Mouse (Mus musculus) heart, adult 2 months (tissue): Measurements from ENCODE around the gene Npdc1. TPM values are rescaled to one million over a fixed set of nuclear protein-coding genes. Genes with fewer than 3 reads are reported as not detected.

Experiments used
- DNase-seq, 2 experiments: peaks; one replicate each; pipeline ENCODE4 v3.0.0; 2021
- H3K27ac ChIP-seq: fragments of 200-600 bp; 2 replicates; pipeline ENCODE4 v1.8.1; 2022
- H3K27me3 ChIP-seq: fragments of 200-500 bp; 2 replicates; pipeline ENCODE4 v1.6.1; 2012; ENCODE audit warnings: mild to moderate bottlenecking, low read length, inconsistent platforms, mixed read lengths; ENCODE audit not compliant: control insufficient read depth, insufficient read depth
- H3K36me3 ChIP-seq: fragments of 200-500 bp; 2 replicates; pipeline ENCODE4 v1.6.1; 2012; ENCODE audit warnings: low read length, inconsistent platforms; ENCODE audit not compliant: control insufficient read depth, insufficient read depth
- H3K4me1 ChIP-seq: fragments of 200-500 bp; 2 replicates; pipeline ENCODE4 v1.6.1; 2011; ENCODE audit warnings: low read length; ENCODE audit not compliant: control insufficient read depth, insufficient read depth
- H3K4me3 ChIP-seq: fragments of 200-600 bp; 2 replicates; pipeline ENCODE4 v1.8.1; 2022
- H3K79me2 ChIP-seq: fragments of 200-500 bp; replicated peaks from 2 replicates; pipeline ENCODE4 v1.6.1; 2012; ENCODE audit warnings: mild to moderate bottlenecking, inconsistent platforms, low read length, moderate library complexity, mixed read lengths; ENCODE audit not compliant: control insufficient read depth, insufficient read depth
- H3K9ac ChIP-seq: fragments of 200-500 bp; 2 replicates; pipeline ENCODE4 v1.6.1; 2012; ENCODE audit warnings: low read depth, mild to moderate bottlenecking, control low read depth, inconsistent platforms, low read length, mixed read lengths
- CTCF ChIP-seq: fragments of 200-600 bp; IDR thresholded peaks from 2 replicates; pipeline ENCODE4 v1.8.1; 2022; ENCODE audit warnings: antibody characterized with exemption, mild to moderate bottlenecking, moderate library complexity
- EP300 ChIP-seq: fragments of 200-500 bp; IDR thresholded peaks from 2 replicates; pipeline ENCODE4 v1.6.1; 2011; ENCODE audit warnings: low read depth, low read length, control low read depth; ENCODE audit not compliant: insufficient read depth
- POLR2A ChIP-seq: fragments of 200-500 bp; IDR thresholded peaks from 2 replicates; pipeline ENCODE4 v1.6.1; 2011; ENCODE audit warnings: mild to moderate bottlenecking, low read depth, low read length, control low read depth; ENCODE audit not compliant: insufficient read depth
- WGBS: fragments of 180-500 bp; shearing (Covaris S2); methylation state at CpG from one replicate; pipeline ENCODE4 v1.1.7; 2018; 5-methylcytosine and 5-hydroxymethylcytosine counted together
- intact Hi-C: fragments of 180-260 bp; cut with DNase I; formaldehyde crosslinking; loops from one replicate; pipeline ENCODE4 v1.15.1; 2025
- polyA plus RNA-seq: library from polyadenylated mRNA; depleted of rRNA; stranded (reverse); fragments of >200 nt; gene quantifications from 2 replicates; pipeline ENCODE4 v1.2.3, GENCODE M21; 2012
- total RNA-seq, 2 experiments: library from RNA; stranded (reverse); gene quantifications; 2 replicates each; pipeline ENCODE4 v1.2.3; 2021

Npdc1 gene
- total and polyA plus RNA-seq, 3 experiments = 21.3 to 47.8 (median 30.4) TPM

GRCm38 (mm10) chr2:25359848-25360247 lies 39.3 kb upstream of the Npdc1 start:
- Histone ChIP-seq H3K79me2 (no peaks in the 10 kb centered on the region), H3K27ac (no peak overlapping the region), H3K9ac (no peak overlapping the region), H3K36me3 (no peaks in the 10 kb centered on the region), H3K4me1 (peaks cover 3% of the 10 kb centered on the region), H3K27me3 (no peaks in the 10 kb centered on the region), H3K4me3 (no peak overlapping the region)
- WGBS = 72% methylated on average over 4 of the region's 4 CpGs
- TF ChIP-seq CTCF (no peak), EP300 (no peak), POLR2A (no peak)
- intact Hi-C loops = no loop called here
- no peak for DNase-seq

DNA sequence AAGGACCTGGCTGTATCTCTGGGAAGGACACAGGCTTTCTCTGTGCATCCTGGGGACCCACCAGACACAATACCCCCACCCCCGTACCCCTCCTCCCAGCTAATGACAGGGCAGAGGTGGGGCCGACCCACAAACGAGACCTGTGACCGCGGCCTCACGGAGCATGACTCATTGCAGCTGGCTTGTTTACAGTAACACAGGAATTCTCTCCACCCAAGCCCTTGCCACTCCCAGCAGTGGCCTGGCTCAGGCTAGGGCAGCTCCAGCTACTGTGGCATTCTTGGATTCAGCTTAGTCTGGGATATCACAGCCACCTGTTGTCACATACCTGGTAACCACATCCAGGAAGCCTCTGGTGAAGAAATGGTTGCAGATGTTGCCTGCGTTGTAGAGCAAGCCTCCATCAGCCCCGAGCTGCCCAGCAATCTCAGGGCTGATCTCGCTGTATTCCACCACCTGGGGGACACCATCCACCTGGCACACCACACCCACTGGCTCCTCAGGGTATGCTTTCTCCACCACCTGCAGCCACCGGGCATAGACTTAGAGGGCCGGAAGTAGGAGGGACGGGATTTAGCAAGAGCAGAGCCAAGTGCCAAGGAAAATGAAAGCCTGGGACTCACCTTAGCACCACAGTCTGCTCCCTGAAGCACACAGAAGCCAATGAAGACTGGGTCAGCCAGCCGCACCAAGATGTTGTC lies 35.5 kb upstream of the Npdc1 start:
- no peak overlapping the region for H3K27ac ChIP-seq
- WGBS = 71% methylated on average over 13 of the region's 13 CpGs
- intact Hi-C loops = no loop called here
- H3K79me2 ChIP-seq = no peaks in the 10 kb centered on the region
- no peaks in the 10 kb centered on the region for H3K27me3 ChIP-seq
- DNase-seq = no peak
- H3K4me1 ChIP-seq = peaks cover 1% of the 10 kb centered on the region; the same call in 1 of the 2 replicates
- TF ChIP-seq POLR2A (no peak), EP300 (no peak), CTCF (no peak)
- no peaks in the 10 kb centered on the region for H3K36me3 ChIP-seq
- no peak overlapping the region for H3K4me3 ChIP-seq
- H3K9ac ChIP-seq = no peak overlapping the region

GRCm38 (mm10) chr2:25364313-25364712 lies 34.8 kb upstream of the Npdc1 start:
- Histone ChIP-seq H3K4me1 (peaks cover 1% of the 10 kb centered on the region; the same call in 1 of the 2 replicates), H3K27ac (no peak overlapping the region), H3K79me2 (no peaks in the 10 kb centered on the region), H3K9ac (no peak overlapping the region), H3K27me3 (no peaks in the 10 kb centered on the region), H3K4me3 (peak overlapping the region; percentile 64; the same call in 1 of the 2 replicates), H3K36me3 (no peaks in the 10 kb centered on the region)
- intact Hi-C loops = no loop called here
- WGBS = 98% methylated on average over 4 of the region's 4 CpGs
- no peak for DNase-seq
- TF ChIP-seq CTCF = no peak
- TF ChIP-seq POLR2A = no peak
- TF ChIP-seq EP300 = no peak

- Histone ChIP-seq H3K4me1 (peaks cover 1% of the 10 kb centered on the region; the same call in 1 of the 2 replicates), H3K36me3 (no peaks in the 10 kb centered on the region), H3K9ac (peak overlapping the region; percentile 79), H3K79me2 (no peaks in the 10 kb centered on the region), H3K27me3 (no peaks in the 10 kb centered on the region), H3K27ac (peak overlapping the region; percentile 44), H3K4me3 (peak overlapping the region; percentile 64)
- intact Hi-C loops = loop anchor here (5.0 kb wide), 1 partner anchor 38 kb away; no protein-coding TSS in a partner anchor
- no peak for TF ChIP-seq EP300
- no peak for TF ChIP-seq CTCF
- TF ChIP-seq POLR2A = no peak
- no peak for DNase-seq
- 50% methylated on average over 9 of the region's 9 CpGs for whole genome bisulfite sequencing
Measured at GRCm38 (mm10) chr2:25364761-25365090, 34.4 kb upstream of the Npdc1 start.

- WGBS = 2% methylated on average over 54 of the region's 54 CpGs
- H3K36me3 ChIP-seq = no peaks in the 10 kb centered on the region
- H3K27me3 ChIP-seq = no peaks in the 10 kb centered on the region
- intact Hi-C loops = loop anchor here (5.0 kb wide), 1 partner anchor 37 kb away; no protein-coding TSS in a partner anchor
- peak within 1 kb of the TSS; percentile 79 for H3K9ac ChIP-seq
- H3K4me3 ChIP-seq = peak within 1 kb of the TSS; percentile 64
- no peak for TF ChIP-seq CTCF
- no peak for TF ChIP-seq EP300
- peak; percentile 82 for TF ChIP-seq POLR2A
- H3K27ac ChIP-seq = peak within 1 kb of the TSS; percentile 44
- DNase-seq = peak; percentile 84 to 88
- peaks cover 1% of the 10 kb centered on the region; the same call in 1 of the 2 replicates for H3K4me1 ChIP-seq
- H3K79me2 ChIP-seq = no peaks in the 10 kb centered on the region
Measured at GRCm38 (mm10) chr2:25365091-25365761, 33.9 kb upstream of the Npdc1 start, which contains the start of gene Uap1l1. Uap1l1 (minus strand) TSS chr2:25365682.

DNA sequence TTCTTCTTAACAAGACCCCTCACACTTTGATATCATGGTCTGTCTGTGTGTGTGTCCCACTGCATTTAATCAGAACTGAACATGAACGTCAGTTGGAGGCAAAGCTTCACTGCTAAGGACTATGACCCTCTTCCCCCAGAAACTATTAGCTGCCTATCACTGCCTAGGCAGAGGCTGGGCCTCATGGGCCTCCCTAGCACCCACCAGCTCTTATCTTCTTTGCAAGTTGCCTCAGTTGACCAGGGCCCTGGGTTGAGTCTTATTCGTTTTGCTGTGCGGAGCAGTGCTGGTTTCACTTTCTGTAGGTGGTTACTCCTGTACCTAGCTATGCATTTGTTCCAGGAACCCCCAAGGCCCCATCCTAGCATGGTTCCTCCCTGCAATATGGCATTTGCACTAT lies 29.2 kb upstream of the Npdc1 start:
- Histone ChIP-seq H3K9ac (no peak overlapping the region), H3K36me3 (no peaks in the 10 kb centered on the region), H3K27ac (no peak overlapping the region), H3K4me1 (no peaks in the 10 kb centered on the region), H3K4me3 (no peak overlapping the region), H3K27me3 (peaks cover 1% of the 10 kb centered on the region; the same call in 1 of the 2 replicates), H3K79me2 (no peaks in the 10 kb centered on the region)
- no peak for TF ChIP-seq POLR2A
- no peak for TF ChIP-seq EP300
- no peak for TF ChIP-seq CTCF
- DNase-seq = no peak
- 85% methylated on average over 3 of the region's 3 CpGs for WGBS
- intact Hi-C loops = loop anchor here (5.0 kb wide), 1 partner anchor 32 kb away; no protein-coding TSS in a partner anchor
